Mouse (Mus musculus): Measurements from ENCODE around the gene C330021F23Rik. TPM values are rescaled to one million over a fixed set of nuclear protein-coding genes. Genes with fewer than 3 reads are reported as not detected.

C330021F23Rik gene
- polyA plus RNA-seq, 1 experiment: 0.05 TPM

- H3ac ChIP-seq (ENCODE audit: control insufficient read depth, insufficient read length): no peak overlapping the region
- no peaks in the 10 kb centered on the region for H3K79me2 ChIP-seq (ENCODE audit: control insufficient read depth, insufficient read depth)
- no peak overlapping the region for H3K4me2 ChIP-seq (ENCODE audit: low read depth)
- H3K36me3 ChIP-seq (ENCODE audit: control insufficient read depth, insufficient read depth): no peaks in the 10 kb centered on the region
- H3K27me3 ChIP-seq (ENCODE audit: control insufficient read depth, insufficient read depth, insufficient read length): no peaks in the 10 kb centered on the region
- no peak overlapping the region for H3K4me3 ChIP-seq
- TF ChIP-seq USF1 (IDR thresholded peaks at IDR 0.05; ENCODE audit: low read depth) (no peak), MYOD1 (IDR thresholded peaks at IDR 0.05; ENCODE audit: control insufficient read depth in 1 of 3, insufficient read length in 2 of 3, low read depth in 2 of 3) (no peak), TCF3 (IDR thresholded peaks at IDR 0.05; ENCODE audit: insufficient read length, low read depth) (no peak), E2F4 (IDR thresholded peaks at IDR 0.05; ENCODE audit: insufficient read depth) (no peak), SRF (IDR thresholded peaks at IDR 0.05; ENCODE audit: control insufficient read depth, insufficient read length, low read depth) (no peak), MAX (IDR thresholded peaks at IDR 0.05; ENCODE audit: low read depth) (no peak)
These were observed 21.3 kb upstream of the C330021F23Rik start for GRCm38 (mm10) chr8:3546511-3546910.

- TF ChIP-seq POLR2AphosphoS2 (IDR thresholded peaks at IDR 0.05; ENCODE audit: insufficient read length, low read depth) (no peak), TCF12 (IDR thresholded peaks at IDR 0.05; ENCODE audit: insufficient read depth, poor library complexity, severe bottlenecking) (no peak), USF1 (IDR thresholded peaks at IDR 0.05; ENCODE audit: low read depth) (no peak), POLR2A (IDR thresholded peaks at IDR 0.05; ENCODE audit: insufficient read length, low read depth) (no peak), MAX (IDR thresholded peaks at IDR 0.05; ENCODE audit: low read depth) (no peak), SRF (IDR thresholded peaks at IDR 0.05; ENCODE audit: control insufficient read depth, insufficient read length, low read depth) (no peak), MYOD1 (IDR thresholded peaks at IDR 0.05; ENCODE audit: control insufficient read depth in 1 of 3, insufficient read length in 2 of 3, low read depth in 2 of 3) (no peak), MYOG (IDR thresholded peaks at IDR 0.05; ENCODE audit: control insufficient read depth in 1 of 3, insufficient read depth in 1 of 3, insufficient read length in 2 of 3, low read depth in 2 of 3) (no peak), E2F4 (IDR thresholded peaks at IDR 0.05; ENCODE audit: insufficient read depth) (no peak)
- Histone ChIP-seq H3K4me3 (no peak overlapping the region), H3ac (ENCODE audit: control insufficient read depth, insufficient read length) (no peak overlapping the region), H3K4me2 (ENCODE audit: low read depth) (no peak overlapping the region), H3K79me2 (ENCODE audit: control insufficient read depth, insufficient read depth) (no peaks in the 10 kb centered on the region), H3K36me3 (ENCODE audit: control insufficient read depth, insufficient read depth) (no peaks in the 10 kb centered on the region), H3K27me3 (ENCODE audit: control insufficient read depth, insufficient read depth, insufficient read length) (no peaks in the 10 kb centered on the region)
These were observed 15.6 kb upstream of the C330021F23Rik start for GRCm38 (mm10) chr8:3552240-3552639.

GRCm38 (mm10) chr8:3556114-3556513 lies 11.7 kb upstream of the C330021F23Rik start:
- TF ChIP-seq REST (IDR thresholded peaks at IDR 0.05; ENCODE audit: insufficient read depth, insufficient read length) (no peak), POLR2AphosphoS2 (IDR thresholded peaks at IDR 0.05; ENCODE audit: insufficient read length, low read depth) (no peak), TCF3 (IDR thresholded peaks at IDR 0.05; ENCODE audit: insufficient read length, low read depth) (no peak), TCF12 (IDR thresholded peaks at IDR 0.05; ENCODE audit: insufficient read depth, poor library complexity, severe bottlenecking) (no peak), CEBPB (IDR thresholded peaks at IDR 0.05; ENCODE audit: insufficient read depth, poor library complexity, severe bottlenecking) (no peak), USF1 (IDR thresholded peaks at IDR 0.05; ENCODE audit: low read depth) (no peak), SRF (IDR thresholded peaks at IDR 0.05; ENCODE audit: control insufficient read depth, insufficient read length, low read depth) (no peak), MAX (IDR thresholded peaks at IDR 0.05; ENCODE audit: low read depth) (no peak), MYOG (IDR thresholded peaks at IDR 0.05; ENCODE audit: control insufficient read depth in 1 of 3, insufficient read depth in 1 of 3, insufficient read length in 2 of 3, low read depth in 2 of 3) (no peak), MYOD1 (IDR thresholded peaks at IDR 0.05; ENCODE audit: control insufficient read depth in 1 of 3, insufficient read length in 2 of 3, low read depth in 2 of 3) (no peak), E2F4 (IDR thresholded peaks at IDR 0.05; ENCODE audit: insufficient read depth) (no peak), POLR2A (IDR thresholded peaks at IDR 0.05; ENCODE audit: insufficient read length, low read depth) (no peak)
- Histone ChIP-seq H3K4me3 (no peak overlapping the region), H3ac (ENCODE audit: control insufficient read depth, insufficient read length) (no peak overlapping the region), H3K4me2 (ENCODE audit: low read depth) (no peak overlapping the region), H3K27me3 (ENCODE audit: control insufficient read depth, insufficient read depth, insufficient read length) (no peaks in the 10 kb centered on the region), H3K36me3 (ENCODE audit: control insufficient read depth, insufficient read depth) (no peaks in the 10 kb centered on the region), H3K79me2 (ENCODE audit: control insufficient read depth, insufficient read depth) (no peaks in the 10 kb centered on the region)

GRCm38 (mm10) chr8:3568378-3568777 lies 588 bp downstream of the C330021F23Rik start:
- TF ChIP-seq E2F4 (IDR thresholded peaks at IDR 0.05; ENCODE audit: insufficient read depth) (no peak), MAX (IDR thresholded peaks at IDR 0.05; ENCODE audit: low read depth) (no peak), CEBPB (IDR thresholded peaks at IDR 0.05; ENCODE audit: insufficient read depth, poor library complexity, severe bottlenecking) (no peak), TCF3 (IDR thresholded peaks at IDR 0.05; ENCODE audit: insufficient read length, low read depth) (no peak), SRF (IDR thresholded peaks at IDR 0.05; ENCODE audit: control insufficient read depth, insufficient read length, low read depth) (no peak), MYOD1 (IDR thresholded peaks at IDR 0.05; ENCODE audit: control insufficient read depth in 1 of 3, insufficient read length in 2 of 3, low read depth in 2 of 3) (no peak), TCF12 (IDR thresholded peaks at IDR 0.05; ENCODE audit: insufficient read depth, poor library complexity, severe bottlenecking) (no peak)
- no peaks in the 10 kb centered on the region for H3K36me3 ChIP-seq (ENCODE audit: control insufficient read depth, insufficient read depth)
- peak overlapping the region; percentile 57 for H3K4me2 ChIP-seq (ENCODE audit: low read depth)
- H3K27me3 ChIP-seq (ENCODE audit: control insufficient read depth, insufficient read depth, insufficient read length): peaks cover 9% of the 10 kb centered on the region
- H3ac ChIP-seq (ENCODE audit: control insufficient read depth, insufficient read length): no peak overlapping the region
- H3K79me2 ChIP-seq (ENCODE audit: control insufficient read depth, insufficient read depth): no peaks in the 10 kb centered on the region
- no peak overlapping the region for H3K4me3 ChIP-seq

GRCm38 (mm10) chr8:3569784-3570183 lies 2.0 kb downstream of the C330021F23Rik start:
- H3K4me3 ChIP-seq: no peak overlapping the region
- no peaks in the 10 kb centered on the region for H3K36me3 ChIP-seq (ENCODE audit: control insufficient read depth, insufficient read depth)
- H3K4me2 ChIP-seq (ENCODE audit: low read depth): no peak overlapping the region
- H3K27me3 ChIP-seq (ENCODE audit: control insufficient read depth, insufficient read depth, insufficient read length): peaks cover 9% of the 10 kb centered on the region
- H3K79me2 ChIP-seq (ENCODE audit: control insufficient read depth, insufficient read depth): no peaks in the 10 kb centered on the region
- H3ac ChIP-seq (ENCODE audit: control insufficient read depth, insufficient read length): no peak overlapping the region
- TF ChIP-seq USF1 (IDR thresholded peaks at IDR 0.05; ENCODE audit: low read depth) (no peak), MYOG (IDR thresholded peaks at IDR 0.05; ENCODE audit: control insufficient read depth in 1 of 3, insufficient read depth in 1 of 3, insufficient read length in 2 of 3, low read depth in 2 of 3) (no peak), E2F4 (IDR thresholded peaks at IDR 0.05; ENCODE audit: insufficient read depth) (no peak), CEBPB (IDR thresholded peaks at IDR 0.05; ENCODE audit: insufficient read depth, poor library complexity, severe bottlenecking) (no peak), MAX (IDR thresholded peaks at IDR 0.05; ENCODE audit: low read depth) (no peak), POLR2A (IDR thresholded peaks at IDR 0.05; ENCODE audit: insufficient read length, low read depth) (no peak), SRF (IDR thresholded peaks at IDR 0.05; ENCODE audit: control insufficient read depth, insufficient read length, low read depth) (no peak), REST (IDR thresholded peaks at IDR 0.05; ENCODE audit: insufficient read depth, insufficient read length) (no peak), MYOD1 (IDR thresholded peaks at IDR 0.05; ENCODE audit: control insufficient read depth in 1 of 3, insufficient read length in 2 of 3, low read depth in 2 of 3) (no peak), POLR2AphosphoS2 (IDR thresholded peaks at IDR 0.05; ENCODE audit: insufficient read length, low read depth) (no peak), TCF12 (IDR thresholded peaks at IDR 0.05; ENCODE audit: insufficient read depth, poor library complexity, severe bottlenecking) (no peak), TCF3 (IDR thresholded peaks at IDR 0.05; ENCODE audit: insufficient read length, low read depth) (no peak)
